Mouse (Mus musculus) liver, embryonic 14.5 days (tissue): Measurements from ENCODE around the gene Cbx4. TPM values are rescaled to one million over a fixed set of nuclear protein-coding genes. Genes with fewer than 3 reads are reported as not detected.

ENCODE experiments used
- ATAC-seq: fragments of 200-750 bp; cut with Nextera tagmentation; 2 replicates; pipeline ENCODE4 v1.8.0; 2017; ENCODE audit warnings: moderate number of reproducible peaks, mild to moderate bottlenecking, moderate library complexity; ENCODE audit not compliant: insufficient read depth
- DNase-seq, 3 experiments: peaks; one replicate each; pipeline ENCODE4 v3.0.0-alpha.2; 2012 to 2013; ENCODE audit warnings: low read depth in 3 of 3, low spot score in 3 of 3
- H3K27ac ChIP-seq: fragments of 300-500 bp; sonication (generic); 2 replicates; pipeline ENCODE4 v1.5.1; 2014; ENCODE audit warnings: moderate library complexity, mild to moderate bottlenecking, control low read depth, inconsistent platforms
- H3K27me3 ChIP-seq: fragments of 300-500 bp; sonication (generic); 2 replicates; pipeline ENCODE4 v1.6.1; 2014; ENCODE audit warnings: mild to moderate bottlenecking, low read length, moderate library complexity; ENCODE audit not compliant: control insufficient read depth, insufficient read depth
- H3K36me3 ChIP-seq: fragments of 300-500 bp; sonication (generic); replicated peaks from 2 replicates; pipeline ENCODE4 v1.6.1; 2014; ENCODE audit warnings: low read depth; ENCODE audit not compliant: control insufficient read depth, insufficient read depth
- H3K4me1 ChIP-seq, 2 experiments: fragments of 200-500 bp in 1 of 2; fragments of 300-500 bp in 1 of 2; sonication (generic) in 1 of 2; replicated peaks; 2 replicates each; pipeline ENCODE4 v1.6.1; 2012 to 2014; ENCODE audit warnings: antibody characterized with exemption in 1 of 2, inconsistent platforms in 1 of 2, low read length in 1 of 2; ENCODE audit not compliant: control insufficient read depth in 2 of 2, insufficient read depth in 2 of 2
- H3K4me2 ChIP-seq: fragments of 300-500 bp; sonication (generic); 2 replicates; pipeline ENCODE4 v1.6.1; 2014; ENCODE audit warnings: low read depth, mild to moderate bottlenecking, control low read depth, moderate library complexity
- H3K4me3 ChIP-seq, 2 experiments: fragments of 200-500 bp in 1 of 2; fragments of 300-500 bp in 1 of 2; sonication (generic) in 1 of 2; 2 replicates each; pipeline ENCODE4 v1.5.1; 2012 to 2014; ENCODE audit warnings: low read depth in 2 of 2, low read length in 2 of 2, mild to moderate bottlenecking in 2 of 2, control low read depth in 1 of 2, inconsistent platforms in 1 of 2, moderate library complexity in 1 of 2; ENCODE audit not compliant: insufficient read depth in 1 of 2
- H3K9ac ChIP-seq: fragments of 300-500 bp; sonication (generic); replicated peaks from 2 replicates; pipeline ENCODE4 v1.6.1; 2014; ENCODE audit warnings: mild to moderate bottlenecking, control low read depth, moderate library complexity
- H3K9me3 ChIP-seq: fragments of 300-500 bp; sonication (generic); 2 replicates; pipeline ENCODE4 v1.6.1; 2016; ENCODE audit warnings: low read length, mixed read lengths; ENCODE audit not compliant: control insufficient read depth
- CTCF ChIP-seq: IDR thresholded peaks from 2 replicates; pipeline ENCODE4 v1.5.1; 2016; ENCODE audit warnings: antibody characterized with exemption, low read depth, control low read depth
- EP300 ChIP-seq: IDR thresholded peaks from 2 replicates; pipeline ENCODE4 v1.6.1; 2016; ENCODE audit warnings: antibody characterized with exemption, low read depth
- WGBS: fragments of 180-500 bp; shearing (Covaris S2); extraction: QIAGEN DNeasy Blood & Tissue Kit; methylation state at CpG from one replicate; pipeline ENCODE4 v1.1.7; 2014; ENCODE audit not compliant: insufficient replicate concordance; 5-methylcytosine and 5-hydroxymethylcytosine counted together
- polyA plus RNA-seq, 2 experiments: library from polyadenylated mRNA; depleted of rRNA in 1 of 2; stranded (reverse) in 1 of 2; unstranded in 1 of 2; fragments of >200 nt; fragmentation: Nextera tagmentation in 1 of 2; extraction: Ambion mirVana in 1 of 2; gene quantifications; 2 replicates each; pipeline versions ENCODE4 v1.2.1 to v1.2.3; 2012 to 2014

Cbx4 gene
- polyA plus RNA-seq, 2 experiments = 1.6 to 3.3 TPM

- Histone ChIP-seq H3K9ac (peak within 1 kb of the TSS; percentile 58), H3K36me3 (peaks cover 3% of the 10 kb centered on the region; the same call in 1 of the 2 replicates), H3K4me3 (peak within 1 kb of the TSS; percentile 63 to 72), H3K4me2 (peak within 1 kb of the TSS; percentile 82), H3K27ac (no peak within 1 kb of the TSS), H3K9me3 (no peaks in the 10 kb centered on the region), H3K27me3 (peaks cover 94% of the 10 kb centered on the region), H3K4me1 (peaks cover 0 to 8% of the 10 kb centered on the region in 2 experiments; a peak in 2 of 4 replicates)
- 1% methylated on average over 61 of the region's 63 CpGs for WGBS
- DNase-seq = peak; percentile 89 to 91 (median 89)
- ATAC-seq = peak; percentile 90
- TF ChIP-seq CTCF (no peak), EP300 (no peak)
These were observed 45.3 kb downstream of the Cbx4 start, which contains the start of gene Cbx8 for GRCm38 (mm10) chr11:119040600-119041324. Gene Cbx8 (minus strand): TSS chr11:119040969.

GRCm38 (mm10) chr11:119039732-119040512 lies 46.1 kb downstream of the Cbx4 start:
- TF ChIP-seq EP300 (no peak), CTCF (no peak)
- Histone ChIP-seq H3K27me3 (peaks cover 94% of the 10 kb centered on the region), H3K9me3 (no peaks in the 10 kb centered on the region), H3K36me3 (peaks cover 3% of the 10 kb centered on the region; the same call in 1 of the 2 replicates), H3K9ac (peak overlapping the region; percentile 58), H3K27ac (no peak overlapping the region), H3K4me1 (peaks cover 0 to 8% of the 10 kb centered on the region in 2 experiments; a peak in 2 of 4 replicates), H3K4me2 (peak overlapping the region; percentile 82), H3K4me3 (peak overlapping the region; percentile 63 to 72)
- no peak for DNase-seq
- no peak for ATAC-seq
- 9% methylated on average over 21 of the region's 21 CpGs for WGBS

DNA sequence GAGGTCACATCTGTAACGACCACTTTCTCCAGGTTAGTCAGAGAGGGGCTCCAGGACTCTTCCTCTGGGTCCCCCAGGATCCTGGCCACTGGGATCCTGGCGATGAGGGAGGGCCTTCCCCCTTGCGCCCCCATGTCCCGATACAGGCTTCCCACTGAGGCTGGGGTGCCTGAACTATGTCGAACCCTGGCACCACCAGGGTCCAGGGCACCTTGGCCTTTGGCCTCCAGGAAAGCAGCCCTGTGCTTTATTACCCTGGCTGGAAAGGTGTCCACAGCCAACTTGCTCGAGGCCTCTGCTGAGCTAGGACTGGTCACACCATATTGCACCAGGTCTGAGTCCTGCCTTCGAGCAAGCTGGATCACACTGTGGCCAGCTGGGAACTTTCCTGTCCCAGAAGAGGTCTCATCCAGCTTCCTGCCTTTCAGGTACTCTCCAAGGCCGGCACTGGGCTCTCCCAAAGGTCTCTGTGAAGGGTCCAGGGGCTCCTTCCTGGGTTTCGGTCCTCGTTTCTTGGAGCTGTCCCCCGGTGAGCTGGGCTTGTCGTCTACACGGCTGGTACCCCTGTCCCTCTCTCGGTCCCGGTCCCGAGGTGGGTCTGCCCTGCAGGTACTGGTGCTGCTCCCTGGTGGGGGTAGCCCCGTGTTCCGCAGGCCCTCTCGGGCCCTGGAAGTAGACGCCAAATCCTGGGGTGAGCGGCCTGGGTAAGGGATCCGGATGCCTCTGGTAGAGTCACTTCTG lies 47.1 kb downstream of the Cbx4 start:
- TF ChIP-seq EP300 (no peak), CTCF (0 out of 2 replicates have a peak, but pooled peaks have one; percentile 2)
- no peak overlapping the region for H3K9ac ChIP-seq
- WGBS = 63% methylated on average over 22 of the region's 22 CpGs
- no peaks in the 10 kb centered on the region for H3K9me3 ChIP-seq
- no peak overlapping the region for H3K4me3 ChIP-seq
- peaks cover 0 to 8% of the 10 kb centered on the region in 2 experiments; a peak in 2 of 4 replicates for H3K4me1 ChIP-seq
- peaks cover 3% of the 10 kb centered on the region; the same call in 1 of the 2 replicates for H3K36me3 ChIP-seq
- no peak overlapping the region for H3K4me2 ChIP-seq
- DNase-seq = no peak
- peaks cover 94% of the 10 kb centered on the region for H3K27me3 ChIP-seq
- no peak for ATAC-seq
- H3K27ac ChIP-seq = no peak overlapping the region

DNA sequence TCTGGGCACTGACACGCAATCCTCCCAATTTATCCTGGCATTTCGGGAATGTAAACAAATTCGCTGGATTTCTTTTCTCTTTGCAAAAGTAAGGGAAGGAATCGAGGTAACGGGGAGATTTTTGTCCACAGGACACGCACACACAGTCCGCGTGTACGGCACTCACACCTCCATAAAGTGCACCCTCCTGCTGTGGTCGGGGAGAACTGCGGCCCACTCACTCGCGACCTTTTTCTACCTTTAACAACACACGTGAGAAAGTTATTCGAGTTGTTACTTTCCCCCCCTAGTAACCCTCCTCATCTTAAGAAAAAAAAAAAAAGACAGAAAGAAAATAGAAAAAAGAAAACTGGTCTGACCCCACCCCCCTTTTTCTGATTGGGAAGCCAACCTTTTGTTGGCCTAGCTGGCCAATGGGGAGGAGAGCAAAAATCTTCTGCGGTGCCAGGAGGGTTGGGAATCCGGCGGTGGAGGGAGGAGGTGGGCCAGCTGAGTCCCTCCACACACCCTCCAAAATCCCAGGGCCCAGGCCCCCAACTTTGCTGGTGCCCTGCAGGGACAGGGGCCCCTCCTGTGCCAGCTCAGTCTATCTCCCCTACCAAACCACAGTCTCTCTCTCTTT lies 48.1 kb downstream of the Cbx4 start:
- 18% methylated on average over 18 of the region's 18 CpGs for WGBS
- peaks cover 3% of the 10 kb centered on the region; the same call in 1 of the 2 replicates for H3K36me3 ChIP-seq
- H3K27ac ChIP-seq = no peak overlapping the region
- no peak overlapping the region for H3K9ac ChIP-seq
- peak overlapping the region; percentile 54 for H3K4me2 ChIP-seq
- peaks cover 0 to 8% of the 10 kb centered on the region in 2 experiments; a peak in 2 of 4 replicates for H3K4me1 ChIP-seq
- DNase-seq = no peak
- H3K4me3 ChIP-seq = no peak overlapping the region
- no peak for ATAC-seq
- TF ChIP-seq CTCF (no peak), EP300 (no peak)
- peaks cover 89% of the 10 kb centered on the region for H3K27me3 ChIP-seq
- no peaks in the 10 kb centered on the region for H3K9me3 ChIP-seq
